Mouse (Mus musculus): ENCODE measurements at regions not wholly inside any gene's neighbourhood (a gene's known extent, or its start where the extent isn't known, plus 50 kb on each side); places are given as distances from the start of the nearest gene placed in this dataset.

DNA sequence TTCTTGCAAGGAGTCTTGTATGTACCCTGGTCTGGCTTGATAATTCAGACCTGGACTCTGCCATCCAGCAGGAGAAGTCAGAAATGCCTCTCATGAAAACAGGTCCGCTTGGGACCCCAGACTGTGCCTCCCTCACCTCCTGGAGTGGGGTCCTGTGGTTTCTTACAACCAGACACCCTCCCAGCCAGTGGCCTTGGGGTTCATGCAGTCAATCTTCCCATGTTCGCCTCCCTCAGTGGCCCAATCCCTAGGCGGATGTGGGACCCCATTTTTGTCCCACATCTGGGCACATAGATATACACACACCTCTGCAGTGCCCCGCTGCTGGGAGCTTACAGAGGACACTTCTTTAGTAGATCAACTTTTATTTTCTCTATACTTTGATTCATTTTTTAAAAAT lies 217.7 kb downstream of the Lrfn2 start:
- Histone ChIP-seq H3K4me3 (no peak overlapping the region), H3K27ac (no peak overlapping the region)
- DNase-seq, result no peak
- no peak for TF ChIP-seq CTCF (IDR thresholded peaks at IDR 0.05)
- intact Hi-C loops (cut with DNase I), result no loop called here

DNA sequence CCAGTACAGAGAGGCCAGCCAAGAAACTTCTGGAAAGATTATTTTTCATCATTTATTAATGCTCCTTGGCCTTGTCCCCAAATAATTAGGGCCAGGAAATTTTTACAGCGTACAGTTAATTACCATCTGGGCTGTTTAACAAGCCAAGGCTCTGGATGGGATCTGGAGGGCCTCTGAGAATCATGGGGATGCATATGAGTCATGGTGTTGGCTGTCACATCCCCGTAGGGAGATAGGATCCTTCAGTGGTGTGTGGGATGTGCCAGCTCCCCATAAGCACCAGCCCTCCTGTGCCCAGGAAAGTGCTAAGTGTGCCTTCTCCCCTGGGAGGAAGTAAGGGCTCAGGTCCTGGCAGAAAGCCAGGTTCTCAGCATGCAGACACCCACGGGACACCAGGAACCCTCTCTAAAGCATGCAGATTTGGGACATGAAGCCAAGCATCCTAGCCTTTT lies 218.8 kb downstream of the Lrfn2 start:
- no peak overlapping the region for H3K4me3 ChIP-seq
- no peak for TF ChIP-seq CTCF (IDR thresholded peaks at IDR 0.05)
- intact Hi-C loops (cut with DNase I), result no loop called here
- DNase-seq, result peak; percentile 32
- no peak overlapping the region for H3K27ac ChIP-seq

DNA sequence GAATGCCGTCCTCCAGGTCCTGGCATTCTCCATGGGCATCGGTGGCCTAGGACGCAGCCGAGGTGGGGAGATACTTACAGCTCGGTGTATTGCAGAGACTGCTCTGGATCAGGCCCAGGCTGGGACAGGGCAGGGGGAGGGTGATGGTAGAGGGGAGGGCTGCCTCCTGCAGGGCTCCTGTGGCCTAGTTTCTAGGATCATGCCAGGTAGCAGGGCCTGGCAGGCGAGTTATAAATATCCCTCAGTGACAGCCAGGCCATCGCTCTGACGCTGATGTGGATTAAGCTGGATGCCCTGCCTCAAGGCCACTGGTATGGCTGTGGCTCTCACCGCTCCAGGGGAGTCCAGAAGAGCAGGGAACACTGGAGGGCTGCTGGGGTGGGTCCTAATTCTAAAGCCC lies 221.8 kb downstream of the Lrfn2 start:
- H3K4me3 ChIP-seq, result no peak overlapping the region
- no peak overlapping the region for H3K27ac ChIP-seq
- peak; percentile 17 for TF ChIP-seq CTCF (IDR thresholded peaks at IDR 0.05)
- intact Hi-C loops (cut with DNase I), result no loop called here
- DNase-seq, result peak; percentile 63

DNA sequence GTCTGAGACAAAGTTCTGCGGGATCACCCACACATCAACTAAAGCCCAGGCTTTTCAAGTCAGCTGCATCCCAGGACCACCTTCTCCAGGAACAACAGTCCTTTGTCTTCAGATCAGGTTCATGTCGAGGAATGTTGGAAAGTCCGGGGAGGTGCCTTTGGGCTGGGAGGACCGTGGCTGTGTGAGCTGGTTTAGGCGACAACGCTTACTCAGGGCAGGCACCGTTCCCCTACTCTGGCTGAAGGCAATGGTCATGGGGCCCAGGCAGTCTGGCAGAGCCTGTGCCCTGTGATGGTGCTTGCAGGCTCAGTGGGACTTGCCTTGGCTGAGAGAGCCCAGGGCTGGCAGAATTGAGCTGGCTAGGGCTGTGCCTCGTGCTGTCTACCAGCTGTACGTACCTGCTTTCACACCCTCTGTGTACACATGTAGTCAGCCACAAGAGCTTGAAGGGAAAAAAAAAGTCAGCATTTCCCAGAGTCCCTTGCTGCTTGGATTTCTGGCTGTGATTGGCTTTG lies 222.9 kb downstream of the Lrfn2 start:
- no peak for TF ChIP-seq CTCF (IDR thresholded peaks at IDR 0.05)
- Histone ChIP-seq H3K27ac (no peak overlapping the region), H3K4me3 (no peak overlapping the region)
- intact Hi-C loops (cut with DNase I), result no loop called here
- no peak for DNase-seq

DNA sequence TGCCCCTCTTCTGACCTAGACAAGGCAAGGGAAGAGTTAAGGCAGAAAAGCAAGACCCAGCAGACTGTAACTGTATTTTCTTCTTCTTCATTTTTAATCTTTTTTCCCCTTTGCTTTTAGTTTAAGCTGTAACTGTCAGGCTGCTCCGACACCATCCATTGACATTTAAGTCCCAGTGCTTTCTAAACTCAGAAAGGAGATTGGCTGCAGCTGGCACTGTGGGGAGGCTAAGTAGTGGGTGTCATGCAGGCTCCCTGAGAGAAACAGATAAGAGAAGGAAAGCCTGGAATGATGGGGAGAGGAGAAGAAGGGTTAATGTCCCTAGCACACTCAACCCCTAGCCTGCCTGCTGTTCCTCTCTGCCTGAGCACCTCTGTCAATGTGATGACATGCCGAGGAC lies 225.4 kb downstream of the Lrfn2 start:
- no peak overlapping the region for H3K4me3 ChIP-seq
- no peak overlapping the region for H3K27ac ChIP-seq
- TF ChIP-seq CTCF (IDR thresholded peaks at IDR 0.05), result no peak
- intact Hi-C loops (cut with DNase I), result no loop called here
- DNase-seq, result no peak

DNA sequence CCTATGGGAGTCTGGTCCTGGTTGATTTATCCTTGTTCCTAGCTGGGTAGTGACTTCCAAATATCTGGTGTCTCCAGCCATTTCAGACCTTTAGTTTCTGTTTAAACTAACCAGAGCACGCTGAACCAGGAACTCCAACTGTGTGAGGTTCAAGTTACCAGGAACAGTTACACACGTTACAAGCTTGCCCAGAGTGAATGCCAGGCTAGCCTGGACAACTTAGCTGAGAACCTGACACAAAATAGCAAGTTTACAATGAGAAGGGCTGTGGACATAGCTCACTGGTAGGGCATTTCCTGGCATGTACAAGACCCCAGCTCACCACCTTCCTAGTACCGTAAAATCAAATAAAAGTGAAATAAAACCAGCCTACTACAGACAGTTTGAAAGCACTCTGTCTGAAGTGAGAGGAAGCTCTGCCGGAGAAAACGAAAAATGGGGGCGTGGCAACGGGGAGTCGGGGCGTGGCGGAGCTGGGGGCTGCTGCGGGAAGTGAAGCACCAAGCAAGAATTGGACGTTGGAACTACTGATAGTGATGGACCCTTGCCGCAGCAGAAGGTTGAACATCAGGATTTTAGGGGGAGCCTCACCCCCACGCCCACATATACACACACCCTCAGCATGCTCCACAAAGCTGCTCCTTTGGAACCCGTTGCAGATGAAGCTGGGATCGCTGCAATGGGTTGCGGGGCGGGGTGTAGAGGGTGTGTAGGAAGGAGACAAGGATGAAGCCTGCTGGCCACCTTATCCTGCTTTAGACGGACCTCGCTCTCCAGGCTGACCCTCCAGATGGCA lies 239.3 kb downstream of the Lrfn2 start:
- intact Hi-C loops (cut with DNase I), result no loop called here
- peak; percentile 45 for DNase-seq
- no peak for TF ChIP-seq CTCF (IDR thresholded peaks at IDR 0.05)
- H3K27ac ChIP-seq, result no peak overlapping the region
- H3K4me3 ChIP-seq, result peak overlapping the region; percentile 63

DNA sequence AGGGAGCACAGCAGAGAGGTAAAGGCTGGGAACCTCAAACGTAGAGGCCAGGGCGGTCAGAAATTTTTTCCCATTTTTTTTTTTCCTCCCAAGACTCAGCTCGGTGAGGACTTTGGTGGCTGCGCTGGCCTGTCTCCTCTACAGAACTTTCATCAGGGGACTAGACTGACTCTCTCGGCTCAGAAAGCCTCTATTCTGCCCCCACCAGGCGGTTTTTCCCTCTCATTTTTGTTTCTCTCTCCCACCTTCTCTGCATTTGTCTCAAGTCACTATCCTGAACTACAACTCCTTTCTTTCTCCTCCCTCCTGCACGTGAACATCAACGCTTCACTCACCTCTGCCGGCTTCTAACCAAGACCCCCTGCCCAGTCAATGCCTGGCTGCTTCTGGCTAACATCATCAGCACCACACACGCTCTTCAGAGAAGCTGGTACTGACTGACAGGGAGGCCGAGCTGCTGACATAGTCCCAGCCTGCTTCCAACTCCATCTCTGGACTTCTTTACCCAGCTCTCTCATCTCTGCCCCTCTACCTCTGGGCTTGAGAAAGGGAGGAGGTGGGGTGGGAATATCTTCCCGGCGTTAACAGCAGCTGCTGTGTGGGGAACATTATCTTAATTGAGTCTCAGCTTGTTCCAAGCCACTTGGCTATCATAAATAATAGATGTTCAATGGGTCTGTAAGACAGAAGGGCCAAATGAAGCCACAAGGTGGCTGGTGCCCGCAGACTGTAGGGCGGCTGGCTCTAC lies 240.0 kb downstream of the Lrfn2 start:
- Histone ChIP-seq H3K27ac (no peak overlapping the region), H3K4me3 (peak overlapping the region; percentile 63)
- peak; percentile 25; the same call in 1 of the 2 replicates for TF ChIP-seq CTCF (IDR thresholded peaks at IDR 0.05)
- no peak for DNase-seq
- intact Hi-C loops (cut with DNase I), result no loop called here

DNA sequence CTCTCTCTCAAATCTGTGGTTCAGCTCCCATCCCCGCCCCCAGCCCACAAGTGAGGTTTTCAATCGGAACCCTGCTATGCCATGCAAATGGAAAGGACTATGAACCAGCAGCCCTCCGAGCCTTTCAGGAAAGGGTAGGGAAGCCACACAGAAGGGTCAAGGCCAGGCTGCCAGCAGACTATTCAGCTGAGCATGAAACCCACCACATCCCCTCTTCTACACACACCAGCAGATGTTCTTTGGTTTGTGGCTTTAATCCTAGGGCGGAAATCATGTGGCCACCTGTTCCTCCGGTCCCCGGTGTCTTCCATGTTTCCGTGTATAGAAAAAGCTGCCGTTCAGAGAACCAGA lies 240.6 kb downstream of the Lrfn2 start:
- DNase-seq, result no peak
- no peak for TF ChIP-seq CTCF (IDR thresholded peaks at IDR 0.05)
- no peak overlapping the region for H3K27ac ChIP-seq
- intact Hi-C loops (cut with DNase I), result no loop called here
- no peak overlapping the region for H3K4me3 ChIP-seq

DNA sequence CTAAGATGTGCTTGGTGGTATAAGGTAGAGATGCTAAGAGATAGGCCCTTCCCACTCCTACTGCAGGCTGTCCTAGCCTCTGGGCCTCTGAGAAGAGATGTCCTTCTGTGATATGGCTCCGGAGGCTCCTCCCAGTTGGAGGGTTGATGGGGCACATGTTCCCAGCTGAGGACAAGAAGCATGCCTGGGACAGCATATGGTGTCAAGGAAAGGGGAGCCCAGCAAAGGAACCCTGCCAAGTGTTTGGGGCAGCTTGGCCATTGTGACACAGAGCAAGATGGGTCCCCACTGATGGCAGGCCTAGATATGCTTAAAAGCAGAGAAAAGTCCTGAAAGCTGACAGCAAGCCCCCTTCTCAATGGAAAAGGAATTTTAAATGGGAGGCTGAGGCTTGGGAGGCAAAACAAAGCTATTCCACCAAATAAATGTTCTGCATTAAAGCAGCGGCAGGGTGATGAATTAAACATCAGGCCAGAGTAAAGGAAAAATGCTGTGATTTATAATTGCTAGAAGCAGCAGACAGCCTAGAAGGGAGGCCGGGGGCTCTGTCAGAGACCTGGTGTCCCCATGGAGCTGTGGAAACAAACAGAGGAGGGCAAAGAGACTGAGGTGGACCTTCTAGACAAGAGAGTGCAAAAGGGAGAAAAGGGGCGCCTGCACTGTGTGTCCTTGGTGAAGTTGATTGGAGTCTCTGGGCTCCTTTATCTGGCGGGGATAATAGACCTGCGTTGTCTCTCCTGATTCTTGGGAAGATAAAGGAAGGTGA lies 246.0 kb downstream of the Lrfn2 start:
- no peak for DNase-seq
- TF ChIP-seq CTCF (IDR thresholded peaks at IDR 0.05), result no peak
- Histone ChIP-seq H3K4me3 (no peak overlapping the region), H3K27ac (no peak overlapping the region)
- intact Hi-C loops (cut with DNase I), result no loop called here

DNA sequence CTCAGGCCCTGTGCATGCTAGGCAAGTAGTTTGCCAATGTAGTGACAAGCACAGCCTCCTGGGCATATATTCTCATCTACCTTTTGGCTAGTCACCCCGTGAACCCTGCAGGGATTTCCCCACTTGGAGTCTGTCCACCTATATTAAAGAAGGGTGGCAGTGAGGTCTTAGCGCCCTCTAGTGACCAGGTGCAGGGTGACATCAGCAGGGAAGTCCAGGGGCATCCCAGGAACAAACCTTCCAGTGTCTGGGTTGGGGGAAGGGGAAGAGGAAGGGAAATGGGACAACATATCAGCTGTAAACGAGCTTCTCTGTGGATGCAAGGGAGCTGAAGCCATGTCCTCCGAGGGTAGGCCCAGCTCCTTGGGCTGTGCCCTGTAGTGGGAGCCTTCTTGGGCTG lies 245.7 kb upstream of the Mocs1 start:
- no peak overlapping the region for H3K4me3 ChIP-seq
- DNase-seq, result peak; percentile 35
- intact Hi-C loops (cut with DNase I), result loop anchor here (2.0 kb wide), 1 partner anchor 252 kb away; no protein-coding TSS in a partner anchor
- no peak overlapping the region for H3K27ac ChIP-seq
- peak; percentile 78 for TF ChIP-seq CTCF (IDR thresholded peaks at IDR 0.05)

DNA sequence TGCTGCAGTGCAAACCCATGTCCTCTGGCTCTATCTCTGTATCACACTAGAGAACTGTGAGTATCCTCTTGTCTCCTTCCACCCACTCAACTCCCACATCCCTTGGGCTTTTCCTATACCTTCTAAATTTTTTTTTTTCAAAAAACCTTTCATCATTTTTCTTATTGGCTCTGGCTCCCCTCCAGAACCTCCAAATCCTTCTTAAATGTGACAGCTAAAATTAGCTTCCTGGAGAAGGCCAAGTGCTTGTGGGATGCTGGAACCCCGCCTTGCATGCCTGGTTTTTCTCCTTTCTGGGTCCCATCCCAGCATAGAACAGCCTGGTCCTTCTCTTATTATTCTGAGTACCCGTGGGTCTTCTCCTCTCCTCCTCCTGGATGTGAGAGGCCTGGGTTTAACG lies 244.2 kb upstream of the Mocs1 start:
- no peak for DNase-seq
- H3K4me3 ChIP-seq, result no peak overlapping the region
- intact Hi-C loops (cut with DNase I), result loop anchor here (2.0 kb wide), 1 partner anchor 253 kb away; no protein-coding TSS in a partner anchor
- H3K27ac ChIP-seq, result no peak overlapping the region
- no peak for TF ChIP-seq CTCF (IDR thresholded peaks at IDR 0.05)

DNA sequence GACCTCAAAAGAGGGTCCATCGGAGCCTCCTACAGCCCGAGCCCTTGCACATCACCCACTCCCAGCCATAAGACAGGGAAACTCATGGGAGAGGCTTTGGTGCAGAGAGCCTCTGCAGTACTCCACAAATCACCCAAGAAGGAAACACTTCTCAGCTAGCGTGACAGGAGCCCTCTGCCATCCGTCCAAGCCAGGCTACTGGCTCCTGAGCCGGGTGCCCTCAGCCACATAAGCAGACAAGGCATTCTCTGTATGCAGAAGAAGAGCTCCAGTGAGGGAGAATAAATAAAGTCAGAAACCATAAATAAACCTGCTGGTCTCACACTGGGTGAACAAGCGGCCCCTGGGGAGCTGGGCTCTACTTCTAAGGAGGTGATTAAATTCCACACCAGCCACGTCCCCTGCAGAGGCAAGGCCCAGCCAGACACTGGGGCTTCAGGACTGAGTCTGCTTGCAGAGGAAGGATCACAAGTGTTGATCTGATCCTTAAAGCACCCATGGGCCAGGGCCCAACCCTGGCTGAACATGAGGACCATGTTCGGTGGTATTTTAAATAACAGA lies 243.0 kb upstream of the Mocs1 start:
- no peak for TF ChIP-seq CTCF (IDR thresholded peaks at IDR 0.05)

More for the DNA sequence above, 243.0 kb upstream of the Mocs1 start:
- peak; percentile 26 for DNase-seq
- intact Hi-C loops (cut with DNase I), result no loop called here
- H3K27ac ChIP-seq, result no peak overlapping the region
- H3K4me3 ChIP-seq, result no peak overlapping the region
